Mouse (Mus musculus): ENCODE results near the gene Polr2h.

DNA sequence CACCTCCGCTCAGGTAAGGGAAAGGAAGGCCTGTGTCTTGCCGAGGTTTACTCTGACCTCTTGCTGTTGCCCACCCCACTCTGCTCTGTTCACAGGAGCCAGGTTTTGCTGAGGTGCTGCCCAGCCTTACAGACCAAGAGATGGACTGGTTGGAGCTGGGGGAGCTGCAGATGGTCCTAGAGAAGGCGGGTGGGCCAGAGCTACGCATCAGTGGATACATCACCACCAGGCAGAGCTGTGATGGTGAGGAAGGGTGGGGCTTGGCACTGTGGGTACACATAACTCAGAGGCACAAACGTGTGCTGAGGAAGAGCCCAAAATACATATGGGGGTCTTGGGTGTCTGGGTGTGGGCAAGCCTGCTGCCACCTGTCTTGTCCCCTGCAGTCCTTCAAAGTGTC lies 18.2 kb downstream of the Polr2h start:
- TF ChIP-seq GATA1 (IDR thresholded peaks at IDR 0.05; ENCODE audit: borderline replicate concordance, low read length) (no peak), FLI1 (IDR thresholded peaks at IDR 0.05; ENCODE audit: low read length) (no peak)

Data from megakaryocyte, embryonic 14.5 days (primary cell).